Mouse (Mus musculus) erythroblast, embryonic 14.5 days (primary cell): ENCODE results near the gene Cpa5.

Source experiments
- GATA1 ChIP-seq: IDR thresholded peaks from 2 replicates; pipeline ENCODE4 v1.6.1; 2012; ENCODE audit warnings: low read length, inconsistent platforms, mixed read lengths
- TAL1 ChIP-seq: IDR thresholded peaks from 3 replicates; pipeline ENCODE4 v1.6.1; 2012; ENCODE audit warnings: low read length, inconsistent platforms, mixed read lengths

- TF ChIP-seq GATA1 (no peak), TAL1 (no peak)
Observed at GRCm38 (mm10) chr6:30649651-30650296, 39.0 kb downstream of the Cpa5 start.
